Mouse (Mus musculus): Measurements from ENCODE around the gene Lix1l. TPM values are rescaled to one million over a fixed set of nuclear protein-coding genes. Genes with fewer than 3 reads are reported as not detected.

Gene Lix1l
- polyA plus RNA-seq, 1 experiment = 8.1 TPM

- Histone ChIP-seq H3K27ac (ENCODE audit: control insufficient read depth, insufficient read depth, low read depth, low read length) (no peak within 1 kb of the TSS), H3K4me1 (ENCODE audit: control insufficient read depth, insufficient read depth, low read length) (peaks cover 9% of the 10 kb centered on the region), H3K36me3 (ENCODE audit: control insufficient read depth, insufficient read depth, low read length) (no peaks in the 10 kb centered on the region), H3K27me3 (ENCODE audit: control insufficient read depth, insufficient read depth, low read length) (no peaks in the 10 kb centered on the region), H3K4me3 (ENCODE audit: control insufficient read depth, low read depth, low read length) (peak within 1 kb of the TSS; percentile 61)
- TF ChIP-seq POLR2A (IDR thresholded peaks at IDR 0.05; ENCODE audit: control insufficient read depth, low read depth, low read length) (no peak), CTCF (IDR thresholded peaks at IDR 0.05; ENCODE audit: control insufficient read depth, insufficient read depth, insufficient replicate concordance, low read depth, low read length) (no peak)
These were observed 68.9 kb downstream of the Lix1l start, which contains the start of gene Ankrd35 for GRCm38 (mm10) chr3:96669727-96670468. Gene Ankrd35 (plus strand): TSS chr3:96670131.

GRCm38 (mm10) chr3:96671519-96671918 is 70.6 kb downstream of the Lix1l start:
- H3K4me3 ChIP-seq (ENCODE audit: control insufficient read depth, low read depth, low read length) = no peak overlapping the region
- no peaks in the 10 kb centered on the region for H3K27me3 ChIP-seq (ENCODE audit: control insufficient read depth, insufficient read depth, low read length)
- peaks cover 9% of the 10 kb centered on the region for H3K4me1 ChIP-seq (ENCODE audit: control insufficient read depth, insufficient read depth, low read length)
- TF ChIP-seq POLR2A (IDR thresholded peaks at IDR 0.05; ENCODE audit: control insufficient read depth, low read depth, low read length) (no peak), CTCF (IDR thresholded peaks at IDR 0.05; ENCODE audit: control insufficient read depth, insufficient read depth, insufficient replicate concordance, low read depth, low read length) (no peak)
- H3K36me3 ChIP-seq (ENCODE audit: control insufficient read depth, insufficient read depth, low read length) = no peaks in the 10 kb centered on the region
- H3K27ac ChIP-seq (ENCODE audit: control insufficient read depth, insufficient read depth, low read depth, low read length) = no peak overlapping the region

- Histone ChIP-seq H3K4me1 (ENCODE audit: control insufficient read depth, insufficient read depth, low read length) (peaks cover 9% of the 10 kb centered on the region), H3K27ac (ENCODE audit: control insufficient read depth, insufficient read depth, low read depth, low read length) (no peak overlapping the region), H3K27me3 (ENCODE audit: control insufficient read depth, insufficient read depth, low read length) (no peaks in the 10 kb centered on the region), H3K36me3 (ENCODE audit: control insufficient read depth, insufficient read depth, low read length) (no peaks in the 10 kb centered on the region), H3K4me3 (ENCODE audit: control insufficient read depth, low read depth, low read length) (no peak overlapping the region)
- TF ChIP-seq CTCF (IDR thresholded peaks at IDR 0.05; ENCODE audit: control insufficient read depth, insufficient read depth, insufficient replicate concordance, low read depth, low read length) (no peak), POLR2A (IDR thresholded peaks at IDR 0.05; ENCODE audit: control insufficient read depth, low read depth, low read length) (no peak)
These were observed 72.6 kb downstream of the Lix1l start for GRCm38 (mm10) chr3:96673514-96673913.

GRCm38 (mm10) chr3:96674442-96674841 is 73.5 kb downstream of the Lix1l start:
- Histone ChIP-seq H3K27me3 (ENCODE audit: control insufficient read depth, insufficient read depth, low read length) (no peaks in the 10 kb centered on the region), H3K27ac (ENCODE audit: control insufficient read depth, insufficient read depth, low read depth, low read length) (no peak overlapping the region), H3K36me3 (ENCODE audit: control insufficient read depth, insufficient read depth, low read length) (no peaks in the 10 kb centered on the region), H3K4me3 (ENCODE audit: control insufficient read depth, low read depth, low read length) (no peak overlapping the region), H3K4me1 (ENCODE audit: control insufficient read depth, insufficient read depth, low read length) (peaks cover 10% of the 10 kb centered on the region)
- TF ChIP-seq CTCF (IDR thresholded peaks at IDR 0.05; ENCODE audit: control insufficient read depth, insufficient read depth, insufficient replicate concordance, low read depth, low read length) (no peak), POLR2A (IDR thresholded peaks at IDR 0.05; ENCODE audit: control insufficient read depth, low read depth, low read length) (no peak)

GRCm38 (mm10) chr3:96675171-96675570 is 74.2 kb downstream of the Lix1l start:
- Histone ChIP-seq H3K27ac (ENCODE audit: control insufficient read depth, insufficient read depth, low read depth, low read length) (no peak overlapping the region), H3K27me3 (ENCODE audit: control insufficient read depth, insufficient read depth, low read length) (no peaks in the 10 kb centered on the region), H3K4me1 (ENCODE audit: control insufficient read depth, insufficient read depth, low read length) (peaks cover 10% of the 10 kb centered on the region), H3K4me3 (ENCODE audit: control insufficient read depth, low read depth, low read length) (no peak overlapping the region), H3K36me3 (ENCODE audit: control insufficient read depth, insufficient read depth, low read length) (no peaks in the 10 kb centered on the region)
- TF ChIP-seq POLR2A (IDR thresholded peaks at IDR 0.05; ENCODE audit: control insufficient read depth, low read depth, low read length) (no peak), CTCF (IDR thresholded peaks at IDR 0.05; ENCODE audit: control insufficient read depth, insufficient read depth, insufficient replicate concordance, low read depth, low read length) (no peak)

GRCm38 (mm10) chr3:96675690-96676089 is 74.7 kb downstream of the Lix1l start:
- Histone ChIP-seq H3K36me3 (ENCODE audit: control insufficient read depth, insufficient read depth, low read length) (no peaks in the 10 kb centered on the region), H3K4me1 (ENCODE audit: control insufficient read depth, insufficient read depth, low read length) (peaks cover 6% of the 10 kb centered on the region), H3K27ac (ENCODE audit: control insufficient read depth, insufficient read depth, low read depth, low read length) (no peak overlapping the region), H3K27me3 (ENCODE audit: control insufficient read depth, insufficient read depth, low read length) (no peaks in the 10 kb centered on the region), H3K4me3 (ENCODE audit: control insufficient read depth, low read depth, low read length) (no peak overlapping the region)
- no peak for TF ChIP-seq POLR2A (IDR thresholded peaks at IDR 0.05; ENCODE audit: control insufficient read depth, low read depth, low read length)
- no peak for TF ChIP-seq CTCF (IDR thresholded peaks at IDR 0.05; ENCODE audit: control insufficient read depth, insufficient read depth, insufficient replicate concordance, low read depth, low read length)

Other genes starting within 250 kb of the Lix1l start
- 4.7 and 5.5 TPM in 2 replicates for gene BC107364, start 148.8 kb upstream of the Lix1l start, polyA plus RNA-seq (2012; rRNA removed)
- gene Hfe2, start 76.0 kb upstream of the Lix1l start, polyA plus RNA-seq (2012; rRNA removed) = 7.8 and 9.0 TPM in 2 replicates
- gene Txnip, start 43.2 kb upstream of the Lix1l start, polyA plus RNA-seq (2012; rRNA removed) = 73.8 and 75.5 TPM in 2 replicates
- not detected in 2 replicates for gene Gm16253, start 24.2 kb upstream of the Lix1l start, polyA plus RNA-seq (2012; rRNA removed)
- gene Polr3gl, start 7.0 kb upstream of the Lix1l start, polyA plus RNA-seq (2012; rRNA removed) = 13.9 and 17.8 TPM in 2 replicates
- 0.12 TPM in 1 of 2 replicates, not detected in the other for gene Ankrd34a, start 4.5 kb upstream of the Lix1l start, polyA plus RNA-seq (2012; rRNA removed)
- 8.0 and 8.7 TPM in 2 replicates for gene Rbm8a, start 28.8 kb downstream of the Lix1l start, polyA plus RNA-seq (2012; rRNA removed)
- 90.1 and 107 TPM in 2 replicates for gene Pex11b, start 34.2 kb downstream of the Lix1l start, polyA plus RNA-seq (2012; rRNA removed)
- 0.05 and 0.06 TPM in 2 replicates for gene Gm42957, start 34.3 kb downstream of the Lix1l start, polyA plus RNA-seq (2012; rRNA removed)
- 1.0 and 1.2 TPM in 2 replicates for gene Itga10, start 44.4 kb downstream of the Lix1l start, polyA plus RNA-seq (2012; rRNA removed)
- 0.48 and 0.52 TPM in 2 replicates for gene Ankrd35, start 69.0 kb downstream of the Lix1l start, polyA plus RNA-seq (2012; rRNA removed)
- 6.9 and 7.2 TPM in 2 replicates for gene Pias3, start 95.2 kb downstream of the Lix1l start, polyA plus RNA-seq (2012; rRNA removed)
- gene Nudt17, start 107.4 kb downstream of the Lix1l start, polyA plus RNA-seq (2012; rRNA removed) = 2.1 TPM in 2 replicates
- gene Polr3c, start 126.5 kb downstream of the Lix1l start, polyA plus RNA-seq (2012; rRNA removed) = 40.1 and 40.4 TPM in 2 replicates
- gene Rnf115, start 126.5 kb downstream of the Lix1l start, polyA plus RNA-seq (2012; rRNA removed) = 8.4 and 9.4 TPM in 2 replicates
- gene Pdzk1, start 228.1 kb downstream of the Lix1l start, polyA plus RNA-seq (2012; rRNA removed) = 132 and 143 TPM in 2 replicates
- gene Cd160, start 228.2 kb downstream of the Lix1l start, polyA plus RNA-seq (2012; rRNA removed) = not detected in 2 replicates